Mouse (Mus musculus) common myeloid progenitor, adult 5-6 weeks (primary cell): ENCODE measurements around the gene Ppif. TPM values are rescaled to one million over a fixed set of nuclear protein-coding genes. Genes with fewer than 3 reads are reported as not detected.

Experiments used
- total RNA-seq: library from RNA; stranded (forward); fragments of 200-1000, 187-1606 nt; gene quantifications from 2 replicates; pipeline ENCODE4 v1.2.3, GENCODE M21; 2017

Ppif gene
- total RNA-seq, 1 experiment from 2014 or later: 49.5 TPM

Other genes starting within 250 kb of the Ppif start
- gene Zmiz1, start 235.0 kb upstream of the Ppif start, total RNA-seq: 15.7 and 23.1 TPM in 2 replicates
- gene Zcchc24, start 74.9 kb downstream of the Ppif start, total RNA-seq: 1.8 and 3.7 TPM in 2 replicates
- 7.4 and 12.9 TPM in 2 replicates for gene Anxa11, start 148.0 kb downstream of the Ppif start, total RNA-seq
- gene Plac9a, start 208.9 kb downstream of the Ppif start, total RNA-seq: not detected in 2 replicates
- 0.59 and 4.0 TPM in 2 replicates for gene Tmem254a, start 233.5 kb downstream of the Ppif start, total RNA-seq
- not detected in 2 replicates for gene Cphx1, start 244.2 kb downstream of the Ppif start, total RNA-seq